Mouse (Mus musculus) embryonic facial prominence, embryonic 11.5 days (tissue): Measurements from ENCODE around the gene Tmem156. TPM values are rescaled to one million over a fixed set of nuclear protein-coding genes. Genes with fewer than 3 reads are reported as not detected.

Source experiments
- ATAC-seq: fragments of 200-750 bp; cut with Nextera tagmentation; replicated peaks from 2 replicates; pipeline ENCODE4 v1.8.0; 2017; ENCODE audit warnings: low read depth; ENCODE audit not compliant: insufficient number of reproducible peaks, low FRiP score, low TSS enrichment
- DNase-seq: peaks from one replicate; pipeline ENCODE4 v3.0.0-alpha.2; 2015; ENCODE audit warnings: low spot score
- H3K27ac ChIP-seq: fragments of 300-500 bp; sonication (generic); replicated peaks from 2 replicates; pipeline ENCODE4 v1.5.1; 2014; ENCODE audit warnings: mild to moderate bottlenecking, low read depth, low read length, control low read depth
- H3K27me3 ChIP-seq: fragments of 300-500 bp; sonication (generic); 2 replicates; pipeline ENCODE4 v1.6.1; 2014; ENCODE audit warnings: mild to moderate bottlenecking, low read length, moderate library complexity, mixed read lengths; ENCODE audit not compliant: control insufficient read depth, insufficient read depth
- H3K36me3 ChIP-seq: fragments of 300-500 bp; sonication (generic); replicated peaks from 2 replicates; pipeline ENCODE4 v1.6.1; 2014; ENCODE audit warnings: low read depth, mild to moderate bottlenecking, low read length, moderate library complexity, mixed read lengths; ENCODE audit not compliant: control insufficient read depth, insufficient read depth
- H3K4me1 ChIP-seq: fragments of 300-500 bp; sonication (generic); 2 replicates; pipeline ENCODE4 v1.6.1; 2014; ENCODE audit warnings: low read length, mixed read lengths; ENCODE audit not compliant: control insufficient read depth, insufficient read depth
- H3K4me2 ChIP-seq: fragments of 300-500 bp; sonication (generic); 2 replicates; pipeline ENCODE4 v1.6.1; 2014; ENCODE audit warnings: low read depth, mild to moderate bottlenecking, control low read depth, low read length, moderate library complexity
- H3K4me3 ChIP-seq: fragments of 300-500 bp; sonication (generic); 2 replicates; pipeline ENCODE4 v1.5.1; 2014; ENCODE audit warnings: low read depth, low read length, control low read depth
- H3K9ac ChIP-seq: fragments of 300-500 bp; sonication (generic); replicated peaks from 2 replicates; pipeline ENCODE4 v1.6.1; 2014; ENCODE audit warnings: mild to moderate bottlenecking, control low read depth, low read length
- H3K9me3 ChIP-seq: fragments of 300-500 bp; sonication (generic); replicated peaks from 2 replicates; pipeline ENCODE4 v1.6.1; 2016; ENCODE audit warnings: mild to moderate bottlenecking, low read length, inconsistent platforms, mixed read lengths; ENCODE audit not compliant: control insufficient read depth
- WGBS: fragments of 180-500 bp; shearing (Covaris S2); extraction: QIAGEN DNeasy Blood & Tissue Kit; methylation state at CpG from one replicate; pipeline ENCODE4 v1.1.7; 2014; 5-methylcytosine and 5-hydroxymethylcytosine counted together
- polyA plus RNA-seq: library from polyadenylated mRNA; unstranded; fragments of >200 nt; fragmentation: Nextera tagmentation; extraction: Ambion mirVana; gene quantifications from 2 replicates; pipeline ENCODE4 v1.2.1, GENCODE M21; 2014

Tmem156 gene
- polyA plus RNA-seq, 1 experiment from 2014 or later: not detected

DNA sequence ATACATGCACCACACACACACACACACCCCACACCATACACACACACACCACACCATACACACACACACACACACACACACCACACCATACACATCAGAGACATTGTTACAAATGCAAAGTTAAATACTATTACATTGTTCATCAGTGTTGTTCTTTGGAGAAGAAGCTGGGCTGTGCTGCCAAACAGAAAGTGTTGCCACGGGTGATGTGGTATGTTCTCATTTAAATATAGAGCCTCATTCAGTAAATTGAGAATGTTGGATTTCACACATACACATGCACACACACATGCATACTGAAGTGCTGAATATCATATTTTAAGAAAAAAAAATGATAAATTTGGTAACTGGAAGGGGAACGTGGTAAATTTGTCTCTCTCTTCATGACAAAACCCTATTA lies 67.3 kb downstream of the Tmem156 start:
- DNase-seq: no peak
- Histone ChIP-seq H3K4me3 (no peak overlapping the region), H3K27me3 (no peaks in the 10 kb centered on the region), H3K4me2 (no peak overlapping the region), H3K9me3 (no peaks in the 10 kb centered on the region), H3K9ac (no peak overlapping the region), H3K4me1 (no peaks in the 10 kb centered on the region), H3K36me3 (no peaks in the 10 kb centered on the region), H3K27ac (no peak overlapping the region)
- ATAC-seq: no peak
- WGBS: 79% methylated on average over 2 of the region's 2 CpGs

DNA sequence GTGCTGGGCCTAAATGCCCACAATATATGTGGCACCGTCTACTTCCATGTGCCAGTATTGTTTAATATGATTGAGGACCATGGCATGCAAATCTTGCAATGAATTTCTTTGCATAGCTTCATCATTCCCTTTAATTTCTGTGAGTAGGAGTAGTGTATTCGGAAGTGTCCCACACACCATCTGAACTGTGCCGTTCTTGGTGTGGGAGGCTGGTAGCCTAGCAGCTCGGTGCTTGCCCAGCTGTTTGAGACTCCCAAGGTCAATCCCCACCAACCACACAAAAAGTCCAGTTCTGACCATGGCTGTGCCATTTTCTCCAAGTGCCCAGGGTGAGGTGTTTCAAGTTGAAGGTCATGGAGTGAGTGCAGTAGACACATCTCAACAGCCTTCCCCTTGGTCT lies 69.9 kb downstream of the Tmem156 start:
- H3K4me2 ChIP-seq: no peak overlapping the region
- no peaks in the 10 kb centered on the region for H3K27me3 ChIP-seq
- DNase-seq: no peak
- H3K4me1 ChIP-seq: no peaks in the 10 kb centered on the region
- 93% methylated on average over 4 of the region's 4 CpGs for WGBS
- H3K4me3 ChIP-seq: no peak overlapping the region
- H3K27ac ChIP-seq: no peak overlapping the region
- no peaks in the 10 kb centered on the region for H3K9me3 ChIP-seq
- no peak overlapping the region for H3K9ac ChIP-seq
- H3K36me3 ChIP-seq: no peaks in the 10 kb centered on the region
- no peak for ATAC-seq

DNA sequence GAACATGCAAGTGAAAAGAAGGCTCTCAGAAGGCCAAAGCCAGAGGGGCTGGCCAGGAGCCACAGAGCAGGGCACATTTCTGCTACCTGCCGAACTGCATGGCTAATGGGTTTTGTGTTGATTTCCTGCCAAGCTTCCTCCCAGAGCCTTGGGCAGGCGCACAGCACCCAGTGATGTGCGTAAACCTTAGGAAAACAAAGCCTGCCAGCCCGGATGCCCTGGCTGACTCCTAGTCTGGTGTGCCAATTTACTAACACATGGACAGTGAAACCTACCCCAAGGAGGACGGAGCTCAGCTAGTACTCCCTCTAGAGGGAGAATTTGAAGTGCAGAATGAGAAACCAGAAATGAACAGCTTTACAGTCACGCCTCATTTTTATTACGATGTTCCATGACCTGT lies 72.1 kb downstream of the Tmem156 start:
- no peak for ATAC-seq
- Histone ChIP-seq H3K4me2 (no peak overlapping the region), H3K4me3 (no peak overlapping the region), H3K27ac (no peak overlapping the region), H3K4me1 (no peaks in the 10 kb centered on the region), H3K36me3 (no peaks in the 10 kb centered on the region), H3K9ac (no peak overlapping the region), H3K27me3 (no peaks in the 10 kb centered on the region), H3K9me3 (no peaks in the 10 kb centered on the region)
- no peak for DNase-seq
- WGBS: 63% methylated on average over 7 of the region's 7 CpGs

DNA sequence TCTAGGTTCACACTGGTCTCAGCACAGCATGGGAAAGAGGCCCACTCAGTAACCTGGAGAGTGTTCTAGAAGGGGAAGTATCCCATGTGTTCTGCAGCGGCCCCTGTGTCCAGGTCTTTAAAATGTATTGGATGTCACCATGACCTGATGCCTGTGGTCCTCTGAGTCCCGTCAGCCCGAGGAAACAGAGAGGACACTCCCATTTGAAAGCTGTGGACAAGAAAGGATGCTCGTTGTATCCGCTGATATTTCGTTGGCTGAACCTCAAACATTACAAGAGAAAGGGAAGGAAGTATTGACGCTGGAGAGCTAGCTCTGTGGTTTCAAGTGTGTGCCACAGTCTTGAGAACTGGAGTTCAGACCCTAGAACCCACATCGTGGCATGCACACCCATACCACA lies 72.8 kb downstream of the Tmem156 start:
- H3K9me3 ChIP-seq: no peaks in the 10 kb centered on the region
- no peak overlapping the region for H3K9ac ChIP-seq
- DNase-seq: no peak
- no peaks in the 10 kb centered on the region for H3K4me1 ChIP-seq
- H3K27ac ChIP-seq: no peak overlapping the region
- no peak for ATAC-seq
- 76% methylated on average over 8 of the region's 8 CpGs for WGBS
- no peak overlapping the region for H3K4me2 ChIP-seq
- no peaks in the 10 kb centered on the region for H3K36me3 ChIP-seq
- H3K4me3 ChIP-seq: no peak overlapping the region
- no peaks in the 10 kb centered on the region for H3K27me3 ChIP-seq

- Histone ChIP-seq H3K9me3 (no peaks in the 10 kb centered on the region), H3K4me1 (no peaks in the 10 kb centered on the region), H3K27me3 (no peaks in the 10 kb centered on the region), H3K4me2 (no peak overlapping the region), H3K27ac (no peak overlapping the region), H3K36me3 (no peaks in the 10 kb centered on the region), H3K4me3 (no peak overlapping the region), H3K9ac (no peak overlapping the region)
- DNase-seq: no peak
- WGBS: 86% methylated on average over 3 of the region's 3 CpGs
- ATAC-seq: no peak
These were observed 76.4 kb downstream of the Tmem156 start for GRCm38 (mm10) chr5:65015508-65015907.

DNA sequence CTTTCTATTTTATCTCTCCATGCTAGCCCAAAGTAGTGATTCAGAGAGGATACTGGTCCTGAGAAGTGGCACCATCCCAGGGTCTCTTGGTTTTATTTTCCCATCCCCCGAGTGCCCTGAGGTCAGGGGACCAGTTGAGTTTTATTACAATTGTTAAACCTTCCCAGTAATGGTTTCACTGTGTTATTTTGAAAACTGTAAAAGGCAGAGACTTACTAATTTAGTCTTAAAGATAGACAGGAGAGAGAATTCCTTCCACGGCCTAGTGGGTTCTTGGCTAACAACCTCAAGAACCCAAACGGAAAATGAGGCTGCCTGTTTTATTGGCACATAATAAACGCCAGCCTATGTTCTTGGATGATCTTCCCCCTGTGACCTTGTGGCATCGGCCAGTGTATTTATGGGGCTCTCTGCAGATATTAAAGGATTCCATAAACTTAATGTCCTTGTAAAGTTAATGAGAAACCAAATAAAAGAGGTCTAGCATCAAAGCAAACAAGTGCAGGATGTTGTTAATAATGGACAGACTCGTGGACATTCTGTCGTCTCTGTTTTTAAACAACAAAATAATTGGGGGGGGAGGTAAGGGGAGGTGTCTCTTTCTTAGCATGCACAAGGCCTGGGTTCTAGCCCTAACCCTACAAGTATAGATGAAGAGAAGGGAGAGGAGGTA lies 79.9 kb downstream of the Tmem156 start:
- 81% methylated on average over 7 of the region's 7 CpGs for WGBS
- no peaks in the 10 kb centered on the region for H3K9me3 ChIP-seq
- DNase-seq (no peak), ATAC-seq (no peak)
- H3K4me1 ChIP-seq: no peaks in the 10 kb centered on the region
- H3K9ac ChIP-seq: no peak overlapping the region
- no peak overlapping the region for H3K4me3 ChIP-seq
- no peak overlapping the region for H3K27ac ChIP-seq
- no peak overlapping the region for H3K4me2 ChIP-seq
- H3K36me3 ChIP-seq: no peaks in the 10 kb centered on the region
- H3K27me3 ChIP-seq: no peaks in the 10 kb centered on the region

- no peak overlapping the region for H3K9ac ChIP-seq
- 27% methylated on average over 4 of the region's 4 CpGs for WGBS
- no peak overlapping the region for H3K27ac ChIP-seq
These were observed 85.9 kb downstream of the Tmem156 start for GRCm38 (mm10) chr5:65006011-65006491.

GRCm38 (mm10) chr5:65005251-65005650 lies 86.7 kb downstream of the Tmem156 start:
- ATAC-seq: no peak
- Histone ChIP-seq H3K9ac (no peak overlapping the region), H3K4me1 (no peaks in the 10 kb centered on the region), H3K27me3 (no peaks in the 10 kb centered on the region), H3K4me2 (no peak overlapping the region), H3K4me3 (no peak overlapping the region), H3K27ac (no peak overlapping the region), H3K9me3 (no peaks in the 10 kb centered on the region), H3K36me3 (no peaks in the 10 kb centered on the region)
- no peak for DNase-seq
- WGBS: 90% methylated on average over 4 of the region's 4 CpGs

More at GRCm38 (mm10) chr5:65006011-65006491, 85.9 kb downstream of the Tmem156 start:
- no peak overlapping the region for H3K4me2 ChIP-seq
- DNase-seq: peak; percentile 9
- no peaks in the 10 kb centered on the region for H3K36me3 ChIP-seq
- no peaks in the 10 kb centered on the region for H3K4me1 ChIP-seq
- no peaks in the 10 kb centered on the region for H3K27me3 ChIP-seq
- no peaks in the 10 kb centered on the region for H3K9me3 ChIP-seq
- ATAC-seq: 0 out of 2 replicates have a peak, but pooled peaks have one; percentile 14
- no peak overlapping the region for H3K4me3 ChIP-seq
